In the genomic region with DNA sequence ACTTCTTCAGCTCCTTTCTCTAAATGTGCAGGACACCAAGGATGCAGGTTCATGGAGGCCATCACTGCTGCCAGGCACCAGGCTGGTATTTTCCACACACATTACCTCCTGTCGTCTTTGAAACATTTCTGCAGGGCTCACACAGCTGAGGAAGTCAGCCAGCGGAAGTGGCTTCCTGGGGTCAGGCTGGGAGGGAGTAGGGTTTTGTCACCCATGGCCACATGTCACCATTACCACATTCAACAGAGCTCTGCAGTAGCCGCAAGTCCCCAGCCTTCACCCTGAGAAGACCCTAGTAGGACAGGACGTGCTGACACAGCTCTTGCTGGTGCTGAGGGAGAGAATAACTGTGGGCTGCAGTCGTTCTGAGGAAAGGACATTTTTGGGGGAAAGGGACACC, we compare ENCODE assay signal across 12 mouse cellular contexts. TPM values are rescaled to one million over a fixed set of nuclear protein-coding genes. Genes with fewer than 3 reads are reported as not detected.
DNase-seq lines count a peak whose midpoint lies in the region; TF ChIP-seq lines count a peak whose summit lies in the region.
"Had no signal": no experiment of that assay in that cellular context is flagged by ENCODE, and none has a peak within 500 bp of the region (broad histone marks: within the 10 kb centered on the region; RNA-seq: fewer than 3 reads in every experiment).

No protein-coding gene starts in this region.

- peak; percentile 58 for DNase-seq in layer of hippocampus, adult 9-11 months
- no peak for DNase-seq in layer of hippocampus, adult 18-20 months (ENCODE audit: low spot score in 2 of 2)
- peak; percentile 56 to 58 for DNase-seq in lung, postnatal 4 days
- peak; percentile 54 for DNase-seq in thymus, postnatal 14 days
- no peak for DNase-seq in frontal cortex, adult 2 months (ENCODE audit: extremely low spot score in 1 of 2, low spot score in 1 of 2)
- DNase-seq in c-Kit-positive CD71-positive TER-119-positive erythroid progenitor cells, embryonic 14.5 days (ENCODE audit: low spot score) = no peak
- no peak for DNase-seq in urinary bladder, postnatal 10 days (ENCODE audit: low spot score)
- DNase-seq: midbrain, embryonic 14.5 days had no signal

- peak overlapping the region; percentile 94 for H3K27ac ChIP-seq in bone marrow macrophage, adult 2 months (ENCODE audit: insufficient read depth, low read depth, low read length)
- H3K27ac ChIP-seq: forebrain, embryonic 15.5 days had no signal

- H3K4me1 ChIP-seq in bone marrow macrophage, adult 2 months (ENCODE audit: control insufficient read depth, insufficient read depth, low read length) = peaks cover 40% of the 10 kb centered on the region

- no peak for TF ChIP-seq POLR2A in bone marrow macrophage, adult 2 months (IDR thresholded peaks at IDR 0.05; ENCODE audit: borderline replicate concordance, low read depth, low read length)

- TF ChIP-seq CTCF in bone marrow macrophage, adult 2 months (IDR thresholded peaks at IDR 0.05; ENCODE audit: low read depth, low read length) = no peak

- peak overlapping the region; percentile 13 for H3K4me3 ChIP-seq in bone marrow macrophage, adult 2 months (ENCODE audit: insufficient read depth, low read length)
- H3K4me3 ChIP-seq: forebrain, embryonic 15.5 days had no signal

RNA-seq across cellular contexts. Expression of a gene that starts 4.0 kb away (rescaled TPM):
- total RNA-seq in layer of hippocampus, adult 18-20 months (2021) = 1 to 10 TPM; 6.4 to 6.5 TPM
- 13.5 and 14.4 TPM in 2 replicates for polyA plus RNA-seq in bone marrow macrophage, adult 2 months (2012; ENCODE audit: insufficient read depth, insufficient read length, missing spikeins)
- polyA plus RNA-seq in frontal cortex, adult 2 months (2012; rRNA removed) = 2.5 and 2.8 TPM in 2 replicates

RNA-seq across cellular contexts. Expression of a gene that starts 11.4 kb away (rescaled TPM):
- not detected for total RNA-seq in layer of hippocampus, adult 18-20 months (2021)
- not detected in 2 replicates for polyA plus RNA-seq in bone marrow macrophage, adult 2 months (2012; ENCODE audit: insufficient read depth, insufficient read length, missing spikeins)
- polyA plus RNA-seq in frontal cortex, adult 2 months (2012; rRNA removed) = 0.04 TPM in 2 replicates
- total RNA-seq: heart, postnatal 10 days; left cerebral cortex, adult 8-10 months had no signal
- polyA plus RNA-seq: forebrain, embryonic 15.5 days; midbrain, embryonic 14.5 days had no signal

RNA-seq across cellular contexts. Expression of a gene that starts 29.8 kb away (rescaled TPM):
- total RNA-seq in layer of hippocampus, adult 18-20 months (2021) = 10 to 100 TPM; 72.0 to 79.8 TPM
- 82.4 and 102 TPM in 2 replicates for polyA plus RNA-seq in bone marrow macrophage, adult 2 months (2012; ENCODE audit: insufficient read depth, insufficient read length, missing spikeins)
- 50.2 and 56.5 TPM in 2 replicates for polyA plus RNA-seq in frontal cortex, adult 2 months (2012; rRNA removed)

RNA-seq across cellular contexts. Expression of a gene that starts 38.2 kb away (rescaled TPM):
- total RNA-seq in layer of hippocampus, adult 18-20 months (2021) = 10 to 100 TPM; 78.7 to 86.3 TPM
- polyA plus RNA-seq in bone marrow macrophage, adult 2 months (2012; ENCODE audit: insufficient read depth, insufficient read length, missing spikeins) = 56.1 and 56.6 TPM in 2 replicates
- 109 and 111 TPM in 2 replicates for polyA plus RNA-seq in frontal cortex, adult 2 months (2012; rRNA removed)

Comparison
In these comparisons a context has a peak if more than half of its experiments do, and no peak if none do; other contexts are left out.
1. DNase-seq: peak in layer of hippocampus, adult 9-11 months (single experiment), lung, postnatal 4 days (2 of 2) and thymus, postnatal 14 days (single experiment); none in layer of hippocampus, adult 18-20 months (0 of 2), frontal cortex, adult 2 months (0 of 2), c-Kit-positive CD71-positive TER-119-positive erythroid progenitor cells, embryonic 14.5 days (single experiment) and urinary bladder, postnatal 10 days (single experiment).